Comparison of ENCODE assay signal across 30 mouse cellular contexts in genomic region chr19:58548367-58548766, GRCm38 (mm10). TPM values are rescaled to one million over a fixed set of nuclear protein-coding genes. Genes with fewer than 3 reads are reported as not detected.
DNase-seq lines count a peak whose midpoint lies in the region.
"Had no signal": no experiment of that assay in that cellular context is flagged by ENCODE, and none has a peak within 500 bp of the region (broad histone marks: within the 10 kb centered on the region; RNA-seq: fewer than 3 reads in every experiment).

No protein-coding gene starts in this region.

- whole genome bisulfite sequencing in limb, embryonic 10.5 days, result 49% methylated on average over 4 of the region's 4 CpGs

- H3K36me3 ChIP-seq in limb, embryonic 10.5 days, result no peaks in the 10 kb centered on the region
- H3K36me3 ChIP-seq: embryonic facial prominence, embryonic 10.5 days; embryonic facial prominence, embryonic 13.5 days; forebrain, embryonic 12.5 days; forebrain, embryonic 15.5 days; heart, embryonic 15.5 days; hindbrain, embryonic 10.5 days; hindbrain, embryonic 13.5 days; intestine, embryonic 15.5 days had no signal

- DNase-seq in adrenal gland, adult 8-10 months, result peak; percentile 11
- no peak for DNase-seq in adrenal gland, postnatal 36 days
- DNase-seq in MN1 (ENCODE audit: low spot score), result peak; percentile 42
- DNase-seq in limb, embryonic 10.5 days (ENCODE audit: low spot score), result peak; percentile 1
- no peak for DNase-seq in spleen, postnatal 36 days (ENCODE audit: low spot score in 2 of 2)
- DNase-seq in cerebellum, adult 9-11 months, result no peak
- DNase-seq: cerebellum, adult 11 months; cerebellum, adult 2 months; cerebellum, postnatal 10 days; cerebellum, postnatal 36 days; embryo, embryonic 11 days; gastrocnemius, postnatal 10 days; gastrocnemius, postnatal 36 days; heart, postnatal 10 days; heart, postnatal 36 days; kidney, adult 11 months had no signal

- no peaks in the 10 kb centered on the region for H3K9me3 ChIP-seq in limb, embryonic 10.5 days (replicated peaks)
- H3K9me3 ChIP-seq: embryonic facial prominence, embryonic 10.5 days; embryonic facial prominence, embryonic 13.5 days; forebrain, embryonic 12.5 days; forebrain, embryonic 15.5 days; heart, embryonic 15.5 days; hindbrain, embryonic 10.5 days; hindbrain, embryonic 13.5 days; intestine, embryonic 15.5 days had no signal

- H3K27me3 ChIP-seq in limb, embryonic 10.5 days (ENCODE audit: low read depth, poor library complexity, severe bottlenecking), result no peaks in the 10 kb centered on the region
- H3K27me3 ChIP-seq: heart, embryonic 15.5 days; hindbrain, embryonic 13.5 days; intestine, embryonic 15.5 days had no signal

- no peak overlapping the region for H3K27ac ChIP-seq in limb, embryonic 10.5 days
- H3K27ac ChIP-seq: embryonic facial prominence, embryonic 10.5 days; embryonic facial prominence, embryonic 13.5 days; forebrain, embryonic 12.5 days; forebrain, embryonic 15.5 days; heart, embryonic 15.5 days; hindbrain, embryonic 10.5 days; hindbrain, embryonic 13.5 days; intestine, embryonic 15.5 days had no signal

- no peak overlapping the region for H3K4me3 ChIP-seq in limb, embryonic 10.5 days
- H3K4me3 ChIP-seq: embryonic facial prominence, embryonic 10.5 days; embryonic facial prominence, embryonic 13.5 days; erythroblast, embryonic 14.5 days; forebrain, embryonic 12.5 days; forebrain, embryonic 15.5 days; heart, embryonic 15.5 days; hindbrain, embryonic 10.5 days; hindbrain, embryonic 13.5 days; intestine, embryonic 15.5 days had no signal

- peaks cover 6% of the 10 kb centered on the region; the same call in 1 of the 2 replicates for H3K4me1 ChIP-seq in limb, embryonic 10.5 days
- H3K4me1 ChIP-seq: embryonic facial prominence, embryonic 10.5 days; forebrain, embryonic 12.5 days; forebrain, embryonic 15.5 days; hindbrain, embryonic 10.5 days; hindbrain, embryonic 13.5 days; intestine, embryonic 15.5 days had no signal

RNA-seq across cellular contexts. Expression of gene Ccdc172, which starts 36.6 kb away (rescaled TPM):
- not detected for total RNA-seq in adrenal gland, adult 8-10 months (2022)
- not detected for total RNA-seq in adrenal gland, postnatal 36 days (2021)
- not detected in 2 replicates for polyA plus RNA-seq in limb, embryonic 10.5 days (2016; fragmentation: Nextera tagmentation; extraction: Ambion mirVana)
- total RNA-seq: adrenal gland, postnatal 4 days; gastrocnemius, postnatal 10 days; gastrocnemius, postnatal 36 days; granulocyte monocyte progenitor cell, adult 5-6 weeks; heart, adult 8-10 months; heart, postnatal 10 days; heart, postnatal 36 days had no signal
- polyA plus RNA-seq: cerebellum, adult 2 months; cortical plate, adult 2 months; embryonic facial prominence, embryonic 10.5 days; embryonic facial prominence, embryonic 13.5 days; erythroblast, embryonic 14.5 days; forebrain, embryonic 12.5 days; forebrain, embryonic 15.5 days; heart, embryonic 11.5 days; heart, embryonic 15.5 days; hindbrain, embryonic 10.5 days; hindbrain, embryonic 13.5 days; intestine, embryonic 15.5 days had no signal

Comparison
In these comparisons a context has a peak if more than half of its experiments do, and no peak if none do; other contexts are left out.
1. DNase-seq: peak in adrenal gland, adult 8-10 months (single experiment), MN1 (single experiment) and limb, embryonic 10.5 days (single experiment); none in adrenal gland, postnatal 36 days (0 of 2), spleen, postnatal 36 days (0 of 2) and cerebellum, adult 9-11 months (single experiment).